Mouse (Mus musculus): ENCODE measurements around the gene Nudt14. TPM values are rescaled to one million over a fixed set of nuclear protein-coding genes. Genes with fewer than 3 reads are reported as not detected.

Gene Nudt14
- 4.2 and 4.7 TPM in 2 replicates for total RNA-seq (2017)

DNA sequence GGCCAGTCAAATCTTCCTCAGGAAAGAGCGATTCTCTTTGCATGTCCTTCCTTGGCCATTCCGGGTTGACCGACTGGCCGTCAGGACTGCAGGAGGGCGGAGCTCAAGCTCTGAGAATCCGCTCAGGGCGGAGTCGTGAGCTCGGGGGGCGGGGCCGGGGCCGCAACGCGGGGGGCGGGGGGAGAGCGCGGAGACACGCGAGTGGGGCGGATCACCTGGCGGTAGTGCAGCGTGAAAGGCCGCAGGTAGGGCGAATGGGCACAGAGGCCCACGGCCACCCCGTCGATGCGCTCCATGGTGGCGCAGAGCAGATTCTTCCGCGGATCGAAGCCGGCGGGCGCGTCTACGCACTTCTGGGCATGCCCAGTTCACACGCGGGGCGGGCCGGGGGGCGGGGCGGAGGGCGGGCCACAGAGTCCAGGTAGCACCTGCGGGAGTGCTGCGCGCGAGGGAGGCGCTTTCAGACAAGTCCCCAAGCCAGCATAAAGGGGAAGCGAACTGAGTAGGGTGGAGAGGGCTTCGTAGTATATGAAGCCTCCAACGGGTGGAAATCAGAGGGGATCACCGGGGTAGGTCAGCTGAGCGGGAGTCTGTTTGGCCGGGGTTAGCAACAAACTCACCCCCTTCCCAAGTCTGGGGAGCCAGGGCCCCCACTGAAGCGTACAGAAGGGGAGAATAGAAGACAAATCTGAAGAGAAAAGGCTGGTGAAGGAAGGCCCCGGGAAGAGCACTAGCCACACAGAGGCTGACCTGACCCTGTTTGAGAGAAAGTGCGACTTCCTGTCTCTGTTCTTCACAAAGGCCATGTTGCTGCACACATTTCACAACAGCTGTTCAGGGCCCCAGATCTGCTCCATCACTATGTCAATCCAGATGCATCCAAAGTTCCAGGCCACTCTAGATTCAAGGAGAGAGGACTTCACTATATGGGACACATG is at the start of gene Nudt14:
Gene Nudt14 (minus strand): TSS at position 349 of the 938 bp plus-strand sequence.
- ATAC-seq (ENCODE audit: extremely low read depth, insufficient number of reproducible peaks, low FRiP score, poor library complexity, severe bottlenecking), result peak; percentile 74

DNA sequence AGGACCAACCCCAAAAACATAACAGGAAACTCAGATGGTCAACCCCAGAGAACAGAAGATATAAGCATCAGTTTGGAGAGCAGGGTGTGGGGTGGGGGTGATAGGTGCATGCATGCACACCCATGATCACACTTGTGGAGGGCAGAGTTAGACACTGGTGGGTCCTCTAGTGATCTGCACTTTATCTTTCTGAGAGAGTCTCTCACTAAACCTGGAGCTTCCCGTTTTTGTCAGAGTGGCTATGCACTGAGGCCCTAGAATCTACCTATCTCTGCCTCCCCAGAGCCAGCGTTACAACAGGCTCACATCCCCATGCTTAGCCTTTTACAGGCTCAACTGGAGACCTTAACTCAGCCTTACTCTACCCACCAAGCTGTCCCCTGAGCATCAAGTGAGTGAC is 49.5 kb upstream of the Nudt14 start:
- no peak for ATAC-seq (ENCODE audit: extremely low read depth, insufficient number of reproducible peaks, low FRiP score, poor library complexity, severe bottlenecking)

- no peak for ATAC-seq (ENCODE audit: extremely low read depth, insufficient number of reproducible peaks, low FRiP score, poor library complexity, severe bottlenecking)
Observed at GRCm38 (mm10) chr12:112990706-112991405, 48.9 kb upstream of the Nudt14 start.

DNA sequence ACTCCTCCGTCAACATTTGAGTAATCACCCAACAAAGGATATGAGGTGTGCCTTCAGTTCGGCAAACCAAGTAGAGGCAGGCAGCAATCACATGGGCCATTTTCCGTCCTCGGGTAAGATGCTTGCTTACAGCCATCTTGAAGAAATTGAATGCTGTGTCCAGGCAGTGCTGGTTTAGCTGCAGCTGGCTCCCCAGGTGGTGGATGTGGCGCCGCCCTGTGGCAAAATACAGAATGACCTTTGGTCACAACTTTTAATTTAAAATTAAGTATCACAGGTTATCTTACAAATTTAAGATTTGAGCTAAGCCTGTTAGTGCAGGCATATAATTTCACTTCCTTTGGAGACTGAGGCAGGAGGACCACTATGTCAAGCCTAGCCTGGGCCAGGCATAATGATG is 46.0 kb upstream of the Nudt14 start:
- 0 out of 2 replicates have a peak, but pooled peaks have one; percentile 25 for ATAC-seq (ENCODE audit: extremely low read depth, insufficient number of reproducible peaks, low FRiP score, poor library complexity, severe bottlenecking)

GRCm38 (mm10) chr12:112985346-112985745 is 43.4 kb upstream of the Nudt14 start:
- ATAC-seq (ENCODE audit: extremely low read depth, insufficient number of reproducible peaks, low FRiP score, poor library complexity, severe bottlenecking), result no peak; the same call in 1 of the 2 replicates

DNA sequence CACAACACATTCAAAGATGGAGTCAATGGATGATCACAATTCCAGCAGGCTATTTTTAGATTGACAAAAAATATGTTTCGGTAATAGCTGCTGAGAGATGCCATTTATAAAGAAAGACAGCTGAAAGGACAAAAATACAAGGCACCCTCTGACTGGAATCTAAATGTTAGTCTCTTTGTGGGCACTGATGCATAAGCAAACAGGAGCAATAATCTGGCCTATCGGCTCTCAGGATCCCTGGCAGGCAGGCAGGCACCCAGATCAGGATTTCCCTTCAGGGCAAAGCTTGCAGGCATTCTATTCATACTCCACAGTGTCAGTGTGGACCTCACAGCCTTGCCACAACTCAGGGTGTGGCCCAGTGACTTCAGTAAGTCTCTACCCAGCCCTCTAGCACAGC is 40.1 kb upstream of the Nudt14 start:
- no peak for ATAC-seq (ENCODE audit: extremely low read depth, insufficient number of reproducible peaks, low FRiP score, poor library complexity, severe bottlenecking)

GRCm38 (mm10) chr12:112977156-112977555 is 35.2 kb upstream of the Nudt14 start:
- no peak for ATAC-seq (ENCODE audit: extremely low read depth, insufficient number of reproducible peaks, low FRiP score, poor library complexity, severe bottlenecking)

GRCm38 (mm10) chr12:112976371-112977073 is 34.6 kb upstream of the Nudt14 start, which contains the start of gene Btbd6:
Gene Btbd6, plus strand, starts transcription at chr12:112976482.
- peak; percentile 81 for ATAC-seq (ENCODE audit: extremely low read depth, insufficient number of reproducible peaks, low FRiP score, poor library complexity, severe bottlenecking)

- ATAC-seq (ENCODE audit: extremely low read depth, insufficient number of reproducible peaks, low FRiP score, poor library complexity, severe bottlenecking), result no peak
Observed at GRCm38 (mm10) chr12:112974736-112975135, 32.8 kb upstream of the Nudt14 start.

DNA sequence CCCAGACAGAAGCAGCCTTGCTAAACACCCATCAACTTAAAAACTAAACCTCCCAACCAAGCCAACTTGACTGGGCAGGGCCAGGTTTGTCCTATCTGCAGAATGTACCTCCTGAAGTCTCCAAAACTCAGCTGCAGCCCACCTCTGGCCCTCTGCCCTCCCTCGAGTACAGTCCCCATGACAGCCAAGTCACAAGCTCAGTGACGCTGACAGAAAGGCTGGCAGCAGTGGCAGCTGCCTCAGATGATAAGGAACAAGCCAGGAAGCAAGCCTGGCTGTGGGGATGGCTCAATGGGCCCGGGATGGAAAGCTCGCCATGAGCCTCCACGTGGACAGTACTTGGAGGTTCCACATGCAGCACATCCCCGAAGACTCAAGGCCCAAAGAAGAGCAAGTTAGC is 27.7 kb upstream of the Nudt14 start:
- no peak for ATAC-seq (ENCODE audit: extremely low read depth, insufficient number of reproducible peaks, low FRiP score, poor library complexity, severe bottlenecking)

GRCm38 (mm10) chr12:112968943-112969342 is 27.0 kb upstream of the Nudt14 start:
- ATAC-seq (ENCODE audit: extremely low read depth, insufficient number of reproducible peaks, low FRiP score, poor library complexity, severe bottlenecking), result no peak

GRCm38 (mm10) chr12:112965783-112966182 is 23.9 kb upstream of the Nudt14 start:
- ATAC-seq (ENCODE audit: extremely low read depth, insufficient number of reproducible peaks, low FRiP score, poor library complexity, severe bottlenecking), result no peak

DNA sequence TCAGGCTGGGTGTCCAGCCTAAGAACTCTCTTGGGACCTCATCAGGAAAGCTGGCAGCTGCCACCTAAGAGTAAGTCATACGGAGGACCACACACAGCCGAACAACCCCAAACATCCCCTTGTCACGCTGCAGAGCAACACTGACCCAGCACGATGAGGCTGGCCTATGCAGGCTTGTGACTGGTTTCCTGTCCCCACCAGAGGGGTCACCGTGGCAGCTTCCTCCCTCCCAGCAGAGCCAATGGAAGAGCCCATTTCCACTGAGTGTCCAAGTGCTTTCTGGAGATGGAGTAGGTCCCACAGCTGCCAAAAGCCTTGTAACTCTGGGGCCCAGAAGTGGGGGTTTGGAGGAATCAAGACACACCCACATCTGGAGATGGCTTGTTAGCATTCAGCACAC is 19.9 kb upstream of the Nudt14 start:
- no peak for ATAC-seq (ENCODE audit: extremely low read depth, insufficient number of reproducible peaks, low FRiP score, poor library complexity, severe bottlenecking)

GRCm38 (mm10) chr12:112961428-112961827 is 19.5 kb upstream of the Nudt14 start:
- ATAC-seq (ENCODE audit: extremely low read depth, insufficient number of reproducible peaks, low FRiP score, poor library complexity, severe bottlenecking), result no peak

GRCm38 (mm10) chr12:112959421-112959820 is 17.5 kb upstream of the Nudt14 start:
- ATAC-seq (ENCODE audit: extremely low read depth, insufficient number of reproducible peaks, low FRiP score, poor library complexity, severe bottlenecking), result no peak

GRCm38 (mm10) chr12:112958303-112958702 is 16.4 kb upstream of the Nudt14 start:
- ATAC-seq (ENCODE audit: extremely low read depth, insufficient number of reproducible peaks, low FRiP score, poor library complexity, severe bottlenecking), result no peak

DNA sequence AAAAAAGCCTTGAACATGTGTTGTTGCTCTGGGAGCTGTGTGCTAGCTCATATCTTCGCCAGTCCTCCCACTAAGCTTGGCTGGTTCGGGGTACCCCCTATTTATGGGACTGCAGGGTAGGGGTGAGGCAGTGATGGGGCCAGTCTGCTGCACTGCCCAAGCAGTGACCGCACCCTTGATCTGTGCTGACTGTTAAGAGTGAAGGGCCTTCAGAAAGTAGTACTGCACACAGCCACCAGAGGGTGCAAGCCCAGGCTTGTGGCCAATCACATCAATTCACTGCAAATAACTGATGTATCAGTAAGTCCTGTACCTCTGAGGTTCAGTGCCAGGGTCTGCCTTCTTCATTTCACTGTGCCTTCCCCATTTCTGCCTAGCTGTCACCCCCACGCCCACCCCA is 13.9 kb upstream of the Nudt14 start:
- peak; percentile 64 for ATAC-seq (ENCODE audit: extremely low read depth, insufficient number of reproducible peaks, low FRiP score, poor library complexity, severe bottlenecking)

GRCm38 (mm10) chr12:112952926-112953565 is 11.1 kb upstream of the Nudt14 start:
- no peak for ATAC-seq (ENCODE audit: extremely low read depth, insufficient number of reproducible peaks, low FRiP score, poor library complexity, severe bottlenecking)

- no peak for ATAC-seq (ENCODE audit: extremely low read depth, insufficient number of reproducible peaks, low FRiP score, poor library complexity, severe bottlenecking)
Observed at GRCm38 (mm10) chr12:112952433-112952832, 10.5 kb upstream of the Nudt14 start.

All from neutrophil, adult 5-6 weeks (primary cell).